Mouse (Mus musculus): Measurements from ENCODE around the gene Shprh.
A peak's percentile ranks its signal among the peaks of the same experiment; 100 is the strongest.
"Not testable (repeated sequence)": the region's sequence is repeated elsewhere in the genome, so short reads cannot be mapped to it uniquely, and the experiment has no call there.

Shprh gene

DNA sequence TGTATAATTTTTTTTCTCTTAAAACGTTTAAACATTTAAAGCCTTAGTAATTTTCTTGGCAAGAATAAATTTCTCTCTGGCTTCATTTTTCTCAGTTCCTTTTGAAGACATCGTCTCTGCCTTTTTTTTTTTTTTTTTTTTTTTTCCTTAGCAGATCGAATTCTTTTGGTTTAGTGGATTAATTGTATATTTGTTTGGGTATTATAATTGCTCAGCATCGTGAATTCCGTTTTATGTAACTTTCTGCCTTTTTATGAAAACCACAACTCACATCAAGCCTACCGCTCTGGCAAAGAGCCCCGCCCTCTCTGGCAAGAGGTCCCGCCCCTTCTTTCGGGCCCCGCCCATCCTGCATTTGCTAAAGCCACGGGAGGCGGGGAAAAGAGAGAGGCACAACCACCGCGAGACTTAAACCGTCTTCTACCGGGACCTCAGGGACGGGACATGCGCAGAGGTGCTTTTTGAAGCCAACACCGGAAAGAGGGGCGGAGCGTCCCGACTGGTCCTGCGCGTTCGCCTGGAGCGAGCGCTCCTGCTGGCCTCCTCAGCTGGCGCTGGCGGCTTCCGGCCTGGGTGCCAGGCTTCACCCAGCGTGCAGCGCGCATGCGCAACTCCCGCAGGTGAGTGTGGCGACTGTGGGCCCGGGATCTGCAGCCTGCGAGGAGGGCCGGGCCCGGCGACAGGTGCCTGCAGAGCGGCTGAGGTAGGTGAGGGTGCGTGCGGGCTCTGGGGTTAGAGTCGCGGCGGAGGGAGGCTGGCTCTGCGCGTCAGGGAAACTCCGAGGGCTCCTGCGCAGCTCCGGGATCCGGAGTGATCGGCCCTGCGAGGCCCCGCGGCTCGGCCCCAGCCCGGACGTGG lies at the start of gene Shprh:
Gene Shprh, plus strand, starts transcription at position 544 of the 858 bp plus-strand sequence.
- peak; percentile 97 to 98 for DNase-seq (ENCODE audit: low spot score in 2 of 2)

DNA sequence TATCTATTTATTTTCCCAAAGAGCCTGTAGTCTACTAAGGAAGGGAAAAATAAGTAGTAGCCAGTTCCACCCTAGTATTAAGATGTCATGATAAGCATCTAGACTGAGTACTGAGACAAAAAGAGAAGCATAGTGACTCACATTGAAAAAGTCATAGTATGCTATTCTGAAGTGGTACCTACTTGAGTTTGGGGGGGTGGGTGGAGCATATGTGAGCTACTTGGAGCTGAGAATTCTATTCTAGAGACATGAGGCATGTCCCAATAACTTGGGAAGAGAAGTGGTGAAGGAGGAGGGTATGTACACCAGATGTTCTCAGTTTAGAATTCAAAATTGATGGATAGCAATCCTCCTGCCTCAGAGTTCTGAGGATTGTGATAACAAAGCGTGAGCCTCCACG lies 27.4 kb upstream of the Shprh start:
- DNase-seq (ENCODE audit: low spot score in 2 of 2): peak in 1 of 2 experiments; percentile 5

DNA sequence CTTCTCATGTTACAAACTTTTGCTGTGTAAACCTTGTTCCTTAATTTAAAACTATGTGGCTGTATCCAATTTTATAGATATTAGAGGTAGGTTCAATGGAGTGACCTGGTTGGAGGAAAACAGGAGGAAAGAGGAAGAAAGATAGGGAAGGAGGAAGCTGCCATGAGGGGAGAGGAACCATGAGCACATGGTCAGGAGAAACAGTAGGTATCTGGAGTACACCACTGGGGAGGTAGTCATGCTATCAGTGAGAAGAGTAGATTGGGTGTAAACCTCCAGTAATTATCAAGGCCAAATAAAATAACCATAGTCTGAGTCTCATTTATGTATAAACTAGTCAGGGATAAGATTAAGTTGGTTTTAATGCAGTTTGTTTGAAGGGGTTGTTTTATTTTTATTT lies 3.6 kb upstream of the Shprh start:
- DNase-seq (ENCODE audit: low spot score in 2 of 2): no peak

DNA sequence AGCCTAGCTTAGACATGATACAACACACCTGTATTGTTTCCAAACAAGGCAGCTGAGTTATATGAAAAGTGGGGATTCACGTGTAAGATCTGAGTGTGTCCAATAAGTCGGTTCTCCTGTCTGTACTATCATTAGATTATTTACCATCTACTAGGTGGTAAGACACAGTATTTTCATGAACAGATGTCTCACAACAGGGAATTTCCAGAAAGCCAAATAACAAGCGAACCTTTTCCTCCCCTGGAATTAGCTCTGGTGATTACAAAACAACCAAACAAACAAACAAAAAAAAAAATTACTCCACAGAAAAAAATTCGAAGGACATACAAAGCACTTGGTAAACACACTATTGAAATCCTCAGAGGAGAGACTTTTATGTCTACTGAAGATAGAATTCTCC lies 781 bp upstream of the Shprh start:
- DNase-seq (ENCODE audit: low spot score in 2 of 2): no peak

DNA sequence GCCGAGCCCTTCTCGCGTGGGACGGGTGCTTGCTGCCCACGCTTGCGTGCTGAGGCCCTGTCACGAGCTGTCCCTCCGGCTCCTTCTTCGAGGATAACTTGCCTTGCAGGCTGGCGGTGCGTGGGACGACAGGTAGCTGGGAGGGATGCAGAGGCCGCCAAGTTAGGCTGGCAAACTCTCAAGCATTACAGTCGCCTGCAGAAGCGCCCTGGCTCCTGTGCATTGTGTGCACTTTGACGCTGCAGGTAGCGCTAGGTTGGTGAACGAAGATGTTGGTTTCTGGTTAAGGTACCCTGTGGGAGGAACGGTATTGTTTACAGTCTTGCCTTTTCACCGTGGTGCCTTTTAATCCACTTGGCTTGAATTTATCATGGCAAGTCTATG lies 507 bp downstream of the Shprh start:
- peak in 1 of 2 experiments; percentile 50 for DNase-seq (ENCODE audit: low spot score in 2 of 2)

DNA sequence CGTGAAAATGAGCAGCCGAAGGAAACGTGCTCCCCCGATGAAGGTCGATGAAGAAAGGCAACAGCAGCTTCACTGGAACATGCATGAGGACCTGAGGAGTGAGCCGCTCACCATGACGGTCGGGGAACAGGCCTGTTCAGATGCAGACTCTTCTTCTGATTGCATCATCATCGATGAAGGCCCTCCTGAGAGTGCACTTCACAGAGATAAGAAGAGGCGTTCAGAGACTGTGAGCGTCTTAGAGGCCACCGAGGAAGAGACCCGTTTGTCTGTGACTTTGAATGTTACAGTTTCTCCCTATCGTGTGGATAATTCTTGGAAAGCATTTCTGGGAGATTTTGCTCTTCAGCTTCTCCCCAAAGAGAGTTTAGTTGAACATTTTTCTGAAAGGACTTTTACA lies 2.4 kb downstream of the Shprh start:
- no peak for DNase-seq (ENCODE audit: low spot score in 2 of 2)

- DNase-seq (ENCODE audit: low spot score in 2 of 2): no peak
Observed at GRCm38 (mm10) chr10:11157039-11157438, 7.8 kb downstream of the Shprh start.

DNA sequence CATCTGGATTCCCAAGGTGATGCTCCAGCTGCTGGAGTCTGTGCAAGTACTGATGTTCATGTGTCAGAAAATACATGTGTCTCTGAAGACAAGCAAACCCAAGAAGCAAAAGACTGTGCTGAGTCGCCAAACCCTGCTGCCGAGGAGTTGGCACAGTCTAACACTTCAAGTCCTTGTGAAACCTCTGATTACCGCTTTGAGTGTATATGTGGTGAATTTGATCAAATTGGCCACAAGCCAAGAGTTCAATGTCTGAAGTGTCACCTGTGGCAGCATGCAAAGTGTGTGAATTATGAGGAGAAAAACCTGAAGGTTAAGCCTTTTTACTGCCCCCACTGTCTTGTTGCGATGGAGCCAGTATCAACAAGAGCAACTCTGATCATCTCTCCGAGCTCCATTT lies 15.3 kb downstream of the Shprh start:
- no peak for DNase-seq (ENCODE audit: low spot score in 2 of 2)

- DNase-seq (ENCODE audit: low spot score in 2 of 2): no peak
Observed at GRCm38 (mm10) chr10:11170252-11170651, 21.0 kb downstream of the Shprh start.

- no peak for DNase-seq (ENCODE audit: low spot score in 2 of 2)
Observed at GRCm38 (mm10) chr10:11171615-11172014, 22.4 kb downstream of the Shprh start.

GRCm38 (mm10) chr10:11172519-11172918 lies 23.3 kb downstream of the Shprh start:
- no peak for DNase-seq (ENCODE audit: low spot score in 2 of 2)

DNA sequence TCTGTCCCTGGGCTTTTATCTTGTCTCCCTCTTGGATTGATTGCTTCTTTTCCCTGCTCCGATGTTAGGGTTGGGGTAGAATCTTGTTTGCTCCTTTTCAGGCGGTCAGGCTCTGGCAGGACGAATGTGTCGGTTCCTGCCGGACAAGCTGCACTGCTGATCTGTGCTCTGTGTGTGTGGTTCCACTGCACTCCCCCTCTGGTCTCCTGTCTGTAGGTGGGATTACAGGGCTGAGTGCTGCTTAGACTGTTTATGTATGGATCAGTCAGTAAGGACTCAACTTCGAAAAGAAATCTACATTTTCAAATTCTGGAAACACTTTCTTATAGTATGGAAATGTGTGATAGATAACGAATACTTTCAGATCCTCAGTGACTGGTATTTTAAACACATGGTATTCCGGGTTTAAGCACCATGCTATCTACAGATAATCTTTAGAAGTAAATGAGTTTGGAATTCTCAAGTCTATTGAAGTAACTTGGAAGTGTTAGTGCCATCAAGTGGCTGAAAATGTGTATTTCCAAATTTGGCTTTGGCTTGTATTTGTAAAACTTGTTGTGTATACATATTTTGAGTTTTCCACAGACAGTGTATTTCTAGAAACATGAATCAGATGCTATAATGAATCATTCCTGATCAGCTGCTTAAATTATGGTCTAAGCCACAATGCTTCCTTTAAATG lies 26.7 kb downstream of the Shprh start:
- no peak for DNase-seq (ENCODE audit: low spot score in 2 of 2)

DNA sequence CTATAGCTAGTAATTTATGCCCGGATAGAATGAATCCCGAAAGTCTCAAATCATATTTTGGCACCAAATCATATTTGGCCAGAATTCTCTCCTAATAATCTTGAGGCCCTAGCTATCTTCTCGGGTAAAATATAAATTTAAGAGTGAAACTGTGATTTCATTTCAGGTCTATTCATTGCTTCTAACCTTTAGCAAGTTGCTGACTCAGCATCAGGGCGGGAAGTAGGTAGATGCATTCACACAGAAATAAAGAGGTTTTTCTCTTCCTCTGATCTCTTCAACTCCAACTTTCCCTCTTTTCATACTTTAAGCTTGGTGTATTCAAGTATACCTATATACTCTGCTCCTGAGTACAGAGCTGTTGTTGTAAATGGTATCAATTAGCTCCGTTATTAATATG lies 30.9 kb downstream of the Shprh start:
- DNase-seq (ENCODE audit: low spot score in 2 of 2): no peak

DNA sequence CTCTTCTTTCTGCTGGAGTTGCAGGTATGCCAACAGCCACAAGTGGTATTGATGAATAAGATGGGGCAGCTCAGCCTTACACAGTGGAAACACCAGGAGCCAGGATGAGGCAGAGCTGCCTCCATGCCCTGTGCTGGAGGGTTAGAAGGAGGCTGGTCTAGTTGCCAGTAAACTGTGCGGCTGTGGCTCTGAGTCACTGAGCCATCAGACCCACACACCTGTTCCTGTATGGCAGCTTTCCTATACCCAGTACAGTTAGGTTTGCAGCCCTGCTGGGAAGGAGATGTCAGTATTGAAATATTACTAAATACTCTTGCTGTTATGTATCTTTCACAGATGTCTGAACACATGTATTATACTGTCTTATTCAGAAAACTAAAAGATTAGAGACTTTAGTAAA lies 48.1 kb downstream of the Shprh start:
- DNase-seq (ENCODE audit: low spot score in 2 of 2): no peak

- no peak for DNase-seq (ENCODE audit: low spot score in 2 of 2)
Observed at GRCm38 (mm10) chr10:11198346-11198745, 49.1 kb downstream of the Shprh start.

- DNase-seq (ENCODE audit: low spot score in 2 of 2): no peak
Observed at GRCm38 (mm10) chr10:11199980-11200379, 50.8 kb downstream of the Shprh start.

DNA sequence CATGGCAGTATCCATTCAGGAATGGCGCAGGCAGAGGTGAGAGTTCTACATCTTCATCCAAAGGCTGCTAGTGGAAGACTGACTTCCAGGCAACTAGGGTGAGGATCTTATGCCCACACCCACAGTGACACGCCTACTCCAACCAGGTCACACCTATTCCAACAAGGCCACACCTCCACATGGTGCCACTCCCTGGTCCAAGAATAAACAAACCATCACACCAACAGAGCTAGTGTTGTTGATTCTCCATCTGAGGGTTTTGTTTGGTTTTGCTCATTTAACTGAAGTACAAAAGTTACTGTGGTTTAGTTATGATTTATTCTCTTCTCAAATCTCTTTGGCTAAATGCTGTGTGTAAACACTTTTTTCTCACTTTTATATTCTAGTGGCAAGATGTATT lies 56.7 kb downstream of the Shprh start:
- DNase-seq (ENCODE audit: low spot score in 2 of 2): not testable (repeated sequence)

DNA sequence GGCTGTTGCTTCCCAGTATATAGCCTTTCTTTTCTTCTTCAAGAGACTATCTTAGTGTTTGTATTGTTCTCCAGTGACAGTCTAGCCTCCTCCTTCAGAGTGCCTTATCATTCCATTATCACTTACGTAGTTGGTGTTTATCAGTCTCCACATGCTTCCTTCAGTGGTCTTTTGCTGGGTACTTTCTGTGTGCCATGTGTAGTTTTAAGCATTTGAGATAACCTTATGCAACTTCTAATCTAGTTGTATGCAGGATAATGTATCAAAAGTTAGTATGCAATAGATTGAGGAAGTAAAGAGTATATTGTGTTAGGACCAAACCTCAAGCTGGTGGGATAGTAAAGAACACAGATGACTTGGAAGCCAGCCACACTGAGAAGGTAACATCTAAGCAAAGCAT lies 59.4 kb downstream of the Shprh start:
- DNase-seq (ENCODE audit: low spot score in 2 of 2): no peak

- no peak for DNase-seq (ENCODE audit: low spot score in 2 of 2)
Observed at GRCm38 (mm10) chr10:11212003-11212402, 62.8 kb downstream of the Shprh start.

- no peak for DNase-seq (ENCODE audit: low spot score in 2 of 2)
Observed at GRCm38 (mm10) chr10:11226442-11226841, 77.2 kb downstream of the Shprh start.

- no peak for DNase-seq (ENCODE audit: low spot score in 2 of 2)
Observed at GRCm38 (mm10) chr10:11229545-11230178, 80.4 kb downstream of the Shprh start.

DNA sequence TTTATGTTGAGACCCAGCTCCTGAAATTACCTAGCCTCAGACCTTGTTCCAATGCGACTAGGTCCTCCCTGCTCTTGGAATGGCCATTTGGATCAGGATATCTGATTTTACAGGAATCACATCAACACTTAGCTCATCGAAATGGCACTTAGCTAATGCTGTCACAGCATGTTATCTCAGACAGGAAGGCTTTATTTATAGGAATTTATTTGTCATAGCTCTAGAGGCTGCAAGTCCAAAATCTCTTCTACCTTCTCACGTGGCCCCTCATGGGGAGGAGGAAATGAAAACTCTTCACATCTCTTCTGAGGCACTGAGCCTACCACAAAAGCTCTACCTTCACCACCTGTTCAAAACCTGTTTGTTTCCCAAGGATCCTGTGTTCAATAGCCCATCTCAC lies 84.0 kb downstream of the Shprh start:
- DNase-seq (ENCODE audit: low spot score in 2 of 2): no peak

DNA sequence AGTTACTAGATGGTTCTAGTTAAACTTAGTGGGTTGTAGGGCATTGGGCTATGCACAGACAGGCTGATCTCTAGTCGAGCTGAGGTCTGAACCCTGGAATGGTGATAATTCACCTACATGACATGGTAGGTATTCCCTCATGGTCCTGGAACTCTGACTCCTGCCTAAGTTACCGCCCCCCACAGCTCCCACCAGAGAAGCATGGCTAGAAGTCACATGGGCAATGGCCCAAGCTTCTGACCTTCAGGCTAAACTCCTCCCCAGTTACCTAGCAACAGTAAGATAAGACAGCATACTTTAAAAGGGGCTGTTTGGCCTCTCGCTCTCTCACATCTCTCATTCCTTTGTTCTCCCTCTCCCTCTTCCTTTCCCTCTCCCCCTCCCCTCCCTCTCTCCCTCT lies 93.8 kb downstream of the Shprh start:
- not testable (repeated sequence) for DNase-seq (ENCODE audit: low spot score in 2 of 2)
